Mouse (Mus musculus) heart, embryonic 15.5 days (tissue): ENCODE measurements around the gene Slc35d1. TPM values are rescaled to one million over a fixed set of nuclear protein-coding genes. Genes with fewer than 3 reads are reported as not detected.
A peak's percentile ranks its signal among the peaks of the same experiment; 100 is the strongest.

ENCODE experiments used
- ATAC-seq: fragments of 200-750 bp; cut with Nextera tagmentation; replicated peaks from 2 replicates; pipeline ENCODE4 v1.8.0; 2017; ENCODE audit warnings: low read depth, moderate TSS enrichment; ENCODE audit not compliant: insufficient number of reproducible peaks, insufficient read depth, low FRiP score
- H3K27ac ChIP-seq: fragments of 300-500 bp; sonication (generic); 2 replicates; pipeline ENCODE4 v1.5.1; 2015; ENCODE audit warnings: mild to moderate bottlenecking, inconsistent platforms
- H3K27me3 ChIP-seq: fragments of 300-500 bp; sonication (generic); 2 replicates; pipeline ENCODE4 v1.6.1; 2015; ENCODE audit warnings: inconsistent platforms
- H3K36me3 ChIP-seq: fragments of 300-500 bp; sonication (generic); 2 replicates; pipeline ENCODE4 v1.6.1; 2015; ENCODE audit warnings: mild to moderate bottlenecking, inconsistent platforms
- H3K4me1 ChIP-seq: fragments of 300-500 bp; sonication (generic); replicated peaks from 2 replicates; pipeline ENCODE4 v1.6.1; 2015; ENCODE audit warnings: inconsistent platforms
- H3K4me2 ChIP-seq: fragments of 300-500 bp; sonication (generic); 2 replicates; pipeline ENCODE4 v1.6.1; 2015; ENCODE audit warnings: inconsistent platforms, mild to moderate bottlenecking, moderate library complexity
- H3K4me3 ChIP-seq: fragments of 300-500 bp; sonication (generic); 2 replicates; pipeline ENCODE4 v1.5.1; 2015; ENCODE audit warnings: mild to moderate bottlenecking, inconsistent platforms
- H3K9ac ChIP-seq: fragments of 300-500 bp; sonication (generic); 2 replicates; pipeline ENCODE4 v1.6.1; 2015; ENCODE audit warnings: mild to moderate bottlenecking, inconsistent platforms
- H3K9me3 ChIP-seq: fragments of 300-500 bp; sonication (generic); replicated peaks from 2 replicates; pipeline ENCODE4 v1.6.1; 2016; ENCODE audit warnings: inconsistent platforms
- WGBS: fragments of 180-500 bp; shearing (Covaris S2); methylation state at CpG from one replicate; pipeline ENCODE4 v1.1.7; 2015; ENCODE audit warnings: mixed read lengths; 5-methylcytosine and 5-hydroxymethylcytosine counted together
- polyA plus RNA-seq: library from polyadenylated mRNA; unstranded; fragments of >200 nt; fragmentation: Nextera tagmentation; extraction: Ambion mirVana; gene quantifications from 2 replicates; pipeline ENCODE4 v1.2.1, GENCODE M21; 2015

Slc35d1 gene
- polyA plus RNA-seq, 1 experiment from 2014 or later: 5.4 TPM

DNA sequence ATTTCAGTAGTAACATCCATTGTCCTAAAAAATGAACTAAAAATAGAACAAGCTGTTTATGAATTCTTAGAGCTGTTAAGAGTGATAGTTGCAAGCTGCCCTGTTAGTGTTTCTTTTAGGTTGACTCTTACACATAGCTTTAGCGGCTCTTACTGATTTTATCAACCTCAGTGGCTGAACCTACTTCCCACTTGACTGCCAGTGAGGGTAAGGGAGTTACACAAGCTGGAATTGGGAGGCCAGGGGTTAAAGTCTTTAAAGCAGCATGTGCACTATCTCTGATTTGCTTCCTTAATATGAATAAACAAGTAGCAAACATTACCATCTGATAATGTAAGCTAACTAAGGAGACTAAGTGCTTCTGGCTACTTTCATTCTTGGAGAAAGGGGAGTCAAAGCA is 78.0 kb downstream of the Slc35d1 start:
- WGBS: 27% methylated on average over 1 of the region's 1 CpGs
- H3K36me3 ChIP-seq: peaks cover 20% of the 10 kb centered on the region
- peaks cover 4% of the 10 kb centered on the region; the same call in 1 of the 2 replicates for H3K4me1 ChIP-seq
- no peak overlapping the region for H3K9ac ChIP-seq
- ATAC-seq: no peak
- no peak overlapping the region for H3K27ac ChIP-seq
- H3K4me3 ChIP-seq: no peak overlapping the region
- H3K27me3 ChIP-seq: no peaks in the 10 kb centered on the region
- no peak overlapping the region for H3K4me2 ChIP-seq
- H3K9me3 ChIP-seq: no peaks in the 10 kb centered on the region

DNA sequence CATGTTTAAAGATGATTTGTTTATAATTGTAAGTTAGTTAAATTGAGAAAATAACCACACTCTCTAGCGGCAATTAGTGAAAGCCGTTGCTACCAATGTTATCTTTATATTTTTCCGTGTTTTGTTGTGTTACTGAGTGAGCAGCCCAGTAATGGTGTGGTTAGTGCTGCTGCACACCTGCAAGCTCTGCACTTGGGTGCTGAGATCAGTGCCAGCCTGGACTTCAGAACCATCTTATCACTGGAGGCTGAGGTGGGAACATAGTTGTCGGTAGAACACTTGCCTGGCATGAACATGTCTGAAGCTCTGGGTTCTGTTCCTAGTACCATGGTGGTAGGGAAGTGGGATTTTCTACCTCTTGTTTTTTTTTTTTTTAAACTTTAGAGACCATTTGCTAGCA is 88.4 kb downstream of the Slc35d1 start:
- H3K9ac ChIP-seq: no peak overlapping the region
- H3K4me2 ChIP-seq: no peak overlapping the region
- peaks cover 16% of the 10 kb centered on the region for H3K4me1 ChIP-seq
- ATAC-seq: no peak
- H3K4me3 ChIP-seq: no peak overlapping the region
- H3K36me3 ChIP-seq: peaks cover 3% of the 10 kb centered on the region
- no peaks in the 10 kb centered on the region for H3K27me3 ChIP-seq
- no peak overlapping the region for H3K27ac ChIP-seq
- WGBS: 70% methylated on average over 4 of the region's 4 CpGs
- H3K9me3 ChIP-seq: no peaks in the 10 kb centered on the region

DNA sequence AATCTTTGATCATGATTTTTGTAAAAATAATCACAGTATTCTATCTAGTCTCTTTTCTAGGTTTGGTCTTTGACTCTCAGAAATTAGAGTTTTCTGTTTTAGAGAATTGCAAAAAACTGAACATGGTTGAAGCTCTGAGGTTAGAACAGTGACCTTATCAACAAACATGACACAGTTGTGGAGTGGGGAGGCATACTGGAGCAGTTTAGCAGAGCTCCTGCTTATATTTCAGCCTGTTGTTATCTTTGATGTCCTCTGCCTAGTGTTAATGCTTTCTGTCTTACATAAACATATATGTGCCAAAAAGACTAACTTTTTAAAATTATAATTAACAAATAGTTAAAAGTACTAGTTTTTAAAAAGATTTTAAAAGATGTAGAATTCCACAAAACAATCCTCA is 91.4 kb downstream of the Slc35d1 start:
- Histone ChIP-seq H3K4me2 (no peak overlapping the region), H3K9me3 (no peaks in the 10 kb centered on the region), H3K4me1 (peaks cover 29% of the 10 kb centered on the region), H3K27me3 (no peaks in the 10 kb centered on the region), H3K4me3 (no peak overlapping the region), H3K27ac (no peak overlapping the region), H3K9ac (no peak overlapping the region), H3K36me3 (no peaks in the 10 kb centered on the region)
- no peak for ATAC-seq

DNA sequence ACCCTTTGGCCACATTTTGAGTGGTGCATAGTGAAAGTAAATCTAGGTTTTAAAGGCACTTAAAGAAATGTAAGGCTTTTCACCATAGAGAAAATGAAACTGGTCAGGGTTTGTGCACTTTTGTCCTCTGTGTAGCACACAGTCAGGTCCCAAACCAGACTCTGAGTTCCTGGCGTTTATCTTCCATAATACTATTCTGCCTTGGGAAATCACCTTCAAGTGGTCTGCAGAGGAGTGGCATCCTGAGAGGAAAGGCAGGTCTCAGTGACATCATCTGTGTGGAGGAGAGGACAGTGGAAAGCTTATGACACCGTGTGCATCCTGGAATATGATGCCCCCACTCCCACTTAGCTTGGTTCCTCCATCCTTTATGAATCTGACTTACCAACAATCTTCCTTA is 91.9 kb downstream of the Slc35d1 start:
- H3K9me3 ChIP-seq: no peaks in the 10 kb centered on the region
- H3K36me3 ChIP-seq: no peaks in the 10 kb centered on the region
- 13% methylated on average over 2 of the region's 2 CpGs for WGBS
- peak overlapping the region; percentile 6; the same call in 1 of the 2 replicates for H3K4me2 ChIP-seq
- H3K27ac ChIP-seq: 0 out of 2 replicates have a peak overlapping the region, but pooled peaks have one; percentile 18
- no peaks in the 10 kb centered on the region for H3K27me3 ChIP-seq
- no peak overlapping the region for H3K9ac ChIP-seq
- ATAC-seq: no peak
- peaks cover 30% of the 10 kb centered on the region for H3K4me1 ChIP-seq
- no peak overlapping the region for H3K4me3 ChIP-seq

DNA sequence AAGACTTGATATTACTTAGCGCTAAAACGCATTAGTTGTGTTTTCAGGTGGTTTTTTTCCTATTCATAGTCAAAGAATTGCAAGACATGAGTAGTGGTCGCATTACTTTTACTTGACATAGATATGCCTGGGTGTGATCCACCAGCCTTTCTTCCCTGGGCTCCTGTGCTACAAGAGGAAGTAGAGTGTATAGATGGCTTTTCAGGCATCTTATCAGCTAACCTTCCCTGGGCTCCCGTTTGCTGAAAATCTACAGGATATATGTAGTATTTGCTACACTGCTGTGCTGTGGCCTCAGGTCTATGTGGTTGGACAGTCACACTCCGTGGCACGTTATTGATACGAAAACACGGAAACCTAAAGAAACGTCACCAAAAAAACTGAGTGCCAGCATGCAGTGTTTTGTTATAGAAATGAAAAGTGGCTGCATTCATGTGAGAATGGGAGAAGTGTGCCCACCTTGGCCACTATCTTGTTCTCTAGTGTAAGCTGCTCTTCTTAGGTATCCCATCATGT is 94.0 kb downstream of the Slc35d1 start:
- peak overlapping the region; percentile 97 for H3K4me3 ChIP-seq
- H3K9me3 ChIP-seq: no peaks in the 10 kb centered on the region
- peak overlapping the region; percentile 75 for H3K4me2 ChIP-seq
- 77% methylated on average over 9 of the region's 9 CpGs for WGBS
- H3K4me1 ChIP-seq: peaks cover 25% of the 10 kb centered on the region
- H3K9ac ChIP-seq: no peak overlapping the region
- no peak overlapping the region for H3K27ac ChIP-seq
- H3K36me3 ChIP-seq: peaks cover 5% of the 10 kb centered on the region; the same call in 1 of the 2 replicates
- no peaks in the 10 kb centered on the region for H3K27me3 ChIP-seq
- no peak for ATAC-seq

Other genes with a start within 250 kb of the Slc35d1 start
- gene Tctex1d1, start 236.6 kb downstream of the Slc35d1 start, polyA plus RNA-seq: 1.1 TPM in 1 of 2 replicates, not detected in the other
- 1.1 TPM in 1 of 2 replicates, not detected in the other for gene Insl5, start 188.3 kb downstream of the Slc35d1 start, polyA plus RNA-seq
- gene Mier1, start 100.8 kb downstream of the Slc35d1 start, polyA plus RNA-seq: 27.9 and 29.2 TPM in 2 replicates
- gene Wdr78, start 100.6 kb downstream of the Slc35d1 start, polyA plus RNA-seq: 1.2 and 2.2 TPM in 2 replicates
- gene 4921539E11Rik, start 75.7 kb upstream of the Slc35d1 start, polyA plus RNA-seq: not detected in 2 replicates
- gene Oma1, start 98.6 kb upstream of the Slc35d1 start, polyA plus RNA-seq: 20.8 and 25.4 TPM in 2 replicates